Mouse (Mus musculus) testis, postnatal 10 days (tissue): ENCODE results near the gene Mb21d2.

Experiments used
- DNase-seq: peaks from one replicate; pipeline ENCODE4 v3.0.0; 2021; ENCODE audit warnings: low spot score

The Mb21d2 gene

DNA sequence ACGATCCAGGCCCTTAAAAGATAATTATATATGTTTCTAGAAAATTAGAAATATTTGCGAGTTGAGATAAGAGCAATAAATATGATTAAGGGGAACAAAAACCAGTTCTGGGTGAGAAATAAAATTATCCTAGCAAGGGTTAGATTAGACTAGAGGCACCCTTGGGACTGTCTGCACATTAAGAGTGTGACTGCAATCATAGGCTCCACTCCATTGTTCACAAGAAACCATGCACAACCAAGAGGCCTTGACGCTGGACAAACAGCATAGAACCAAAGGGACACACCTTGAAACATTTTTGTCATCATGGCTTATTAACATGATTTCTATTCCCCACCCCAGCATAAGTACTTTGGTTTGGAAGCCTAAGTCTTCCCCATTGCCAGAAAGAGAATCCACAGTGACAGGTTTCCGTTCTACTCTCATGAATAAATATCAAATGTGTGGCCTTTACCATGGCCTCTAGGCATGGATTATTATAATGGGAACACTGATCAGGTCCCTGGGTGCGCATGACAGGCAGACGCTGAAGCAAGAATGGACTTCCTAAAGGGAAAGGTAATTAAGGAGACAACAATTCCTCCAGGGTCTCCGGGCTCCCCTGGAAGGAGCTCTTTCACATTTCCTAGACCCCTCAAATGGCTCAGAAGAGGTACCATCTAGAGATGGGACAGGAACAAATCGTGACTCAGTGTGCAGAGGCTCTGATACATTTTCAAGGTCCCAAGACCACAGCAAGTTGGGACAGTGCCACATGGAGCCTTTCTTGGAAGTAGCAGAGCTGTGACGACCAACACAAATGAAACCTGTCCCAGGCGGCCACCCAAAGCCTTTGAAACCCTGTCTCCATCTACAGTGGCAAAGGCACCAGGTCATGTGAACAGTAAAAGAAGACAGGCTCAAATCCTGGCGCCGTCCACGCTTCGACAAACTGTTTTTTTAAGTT is 26.6 kb downstream of the Mb21d2 start:
- no peak for DNase-seq

DNA sequence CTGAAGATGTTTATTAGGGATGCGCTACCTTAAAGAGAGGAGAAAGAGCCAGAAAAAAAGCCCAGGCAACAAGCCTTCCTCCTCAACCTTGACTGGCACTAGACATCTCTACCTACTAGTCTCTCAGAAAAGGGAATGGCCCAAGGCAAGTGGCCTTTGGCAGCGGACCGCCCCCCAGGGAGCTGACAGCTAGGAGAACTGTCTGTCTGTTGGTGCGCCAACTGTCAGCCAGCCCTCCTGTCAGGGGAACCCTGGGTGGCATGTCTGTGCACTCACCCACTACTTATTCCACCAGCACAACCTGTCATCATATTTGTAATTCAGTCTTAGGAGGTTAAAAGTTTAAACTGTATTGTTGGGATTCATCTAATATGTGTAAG is 30.3 kb downstream of the Mb21d2 start:
- DNase-seq, result no peak

DNA sequence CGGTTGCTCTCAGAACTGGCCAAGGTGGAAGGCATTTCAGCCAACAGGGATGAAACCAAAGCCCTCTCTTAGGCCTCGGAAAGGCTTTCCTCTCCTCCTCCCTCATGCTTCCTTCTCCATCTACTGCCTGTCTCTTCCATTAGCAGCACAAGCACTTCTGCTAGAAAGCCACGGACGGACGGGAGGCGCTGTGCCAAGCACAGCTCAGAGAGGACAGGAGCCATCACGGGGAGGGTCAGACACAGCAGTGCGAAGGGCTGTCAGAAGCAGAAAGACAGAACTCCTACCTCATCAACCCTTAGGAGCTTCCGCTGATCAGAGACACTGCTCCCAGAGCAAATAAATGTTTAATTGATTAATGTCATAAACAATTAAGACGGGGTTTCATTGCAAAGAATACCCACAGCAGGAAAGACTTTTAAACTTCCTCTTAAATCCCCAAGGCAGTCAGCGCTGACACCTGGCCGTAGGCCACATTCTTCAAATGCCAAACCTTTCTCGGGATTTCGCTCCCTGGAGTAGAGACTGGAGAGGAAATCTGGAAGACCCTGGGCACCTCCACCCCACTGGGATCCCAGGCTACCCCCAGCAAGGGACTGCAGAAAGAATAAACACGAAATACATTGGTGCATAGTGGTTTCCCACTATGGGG is 30.8 kb downstream of the Mb21d2 start:
- DNase-seq, result no peak

DNA sequence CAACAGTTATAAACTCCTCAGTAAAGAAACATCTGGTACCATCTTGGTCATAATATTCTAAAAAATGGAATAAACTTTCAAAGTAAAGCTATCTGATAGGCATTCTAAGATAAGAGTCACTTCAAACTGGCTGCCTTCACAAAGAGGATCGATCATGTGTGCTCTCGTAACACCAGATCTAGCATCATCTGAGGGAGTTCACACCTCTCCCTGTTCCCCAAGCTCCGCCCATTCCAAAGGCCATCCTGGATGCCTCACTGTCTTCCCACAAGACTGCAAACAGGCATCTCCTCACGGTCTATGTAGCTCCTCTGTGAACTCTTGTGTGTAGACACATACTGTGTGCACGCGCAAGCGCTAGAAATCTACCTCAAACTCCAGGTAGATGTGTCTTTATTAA is 32.9 kb downstream of the Mb21d2 start:
- DNase-seq, result no peak

DNA sequence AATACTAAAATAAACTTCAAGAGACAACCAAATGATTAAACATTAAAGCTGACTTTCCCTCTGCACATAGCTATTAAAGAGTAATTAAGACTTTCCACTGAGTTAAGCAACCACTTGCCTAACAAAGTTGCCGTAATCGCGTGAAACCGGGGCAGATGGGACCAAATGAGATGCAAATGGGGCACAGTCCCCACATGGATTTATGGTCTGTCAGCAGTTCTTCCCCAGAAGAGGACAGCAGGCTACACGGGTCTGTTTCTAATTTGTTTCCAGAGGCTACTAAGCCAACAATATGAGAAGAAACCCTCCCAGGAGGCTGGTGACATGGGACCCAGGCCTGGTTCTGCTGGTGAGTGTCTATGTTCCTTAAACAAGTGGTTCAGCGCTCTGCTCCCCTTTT is 34.6 kb downstream of the Mb21d2 start:
- no peak for DNase-seq

DNA sequence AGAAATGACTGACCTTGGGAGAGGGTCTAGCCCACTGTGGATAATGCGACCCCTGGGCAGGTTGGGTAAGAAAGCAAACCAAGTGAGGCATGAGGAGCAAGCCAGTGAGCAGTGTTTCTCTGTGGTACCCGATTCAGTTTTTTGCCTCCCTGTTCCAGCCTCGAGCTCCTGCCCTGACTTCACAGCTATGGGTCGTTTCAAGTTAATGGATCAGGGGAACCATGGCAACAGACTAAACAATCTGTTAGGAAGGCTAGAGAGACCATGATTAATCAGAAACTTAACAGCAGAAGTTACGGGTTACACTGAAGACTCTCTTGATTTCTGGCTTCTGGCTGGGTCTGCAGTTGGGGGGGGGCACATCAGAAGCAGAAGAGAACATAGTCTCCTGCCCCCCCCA is 36.2 kb downstream of the Mb21d2 start:
- no peak for DNase-seq

DNA sequence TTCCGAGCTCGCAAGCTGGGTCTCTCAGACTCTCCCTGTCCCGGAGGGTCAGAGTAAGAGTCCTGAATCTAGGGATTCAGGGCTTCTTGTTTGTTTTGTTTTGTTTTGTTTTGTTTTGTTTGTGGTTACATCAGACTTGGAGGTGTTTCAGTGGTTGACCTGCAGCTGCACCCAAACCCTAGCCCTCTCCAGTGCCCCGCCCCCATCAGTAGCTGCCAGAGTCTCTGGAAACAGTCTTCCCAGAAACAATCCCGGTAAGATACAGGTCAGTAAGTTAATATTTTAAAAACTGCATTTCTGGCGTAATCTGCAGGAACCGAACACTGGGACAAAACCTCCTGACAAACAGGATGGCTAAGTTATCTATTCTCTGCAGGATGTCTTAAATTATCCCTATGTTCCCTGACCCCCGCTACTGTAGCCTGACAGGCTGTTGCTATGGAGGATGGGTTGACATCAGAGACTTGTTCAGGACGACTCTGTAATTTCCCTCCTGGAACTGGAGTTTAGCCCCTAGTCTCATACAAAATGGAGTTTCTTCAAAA is 43.2 kb downstream of the Mb21d2 start:
- no peak for DNase-seq

DNA sequence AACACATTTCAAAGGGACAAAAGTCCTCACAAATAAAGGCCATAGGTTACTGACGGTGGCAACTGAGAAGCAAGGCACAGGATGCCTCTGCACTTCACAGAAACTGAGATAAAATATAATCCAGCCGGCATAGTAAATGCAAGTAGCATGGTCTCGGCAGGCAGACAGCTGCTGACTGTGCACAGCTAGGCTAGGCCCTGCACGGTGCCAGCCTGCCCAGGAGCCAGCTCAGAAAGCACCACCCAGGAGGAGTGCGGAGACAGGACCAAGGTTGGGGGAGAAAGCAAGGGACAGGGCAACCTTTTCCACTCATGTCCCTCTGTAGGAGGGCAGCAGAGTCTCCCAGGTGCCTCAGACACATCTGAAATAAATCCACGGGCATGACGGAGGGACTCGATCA is 44.0 kb downstream of the Mb21d2 start:
- no peak for DNase-seq

DNA sequence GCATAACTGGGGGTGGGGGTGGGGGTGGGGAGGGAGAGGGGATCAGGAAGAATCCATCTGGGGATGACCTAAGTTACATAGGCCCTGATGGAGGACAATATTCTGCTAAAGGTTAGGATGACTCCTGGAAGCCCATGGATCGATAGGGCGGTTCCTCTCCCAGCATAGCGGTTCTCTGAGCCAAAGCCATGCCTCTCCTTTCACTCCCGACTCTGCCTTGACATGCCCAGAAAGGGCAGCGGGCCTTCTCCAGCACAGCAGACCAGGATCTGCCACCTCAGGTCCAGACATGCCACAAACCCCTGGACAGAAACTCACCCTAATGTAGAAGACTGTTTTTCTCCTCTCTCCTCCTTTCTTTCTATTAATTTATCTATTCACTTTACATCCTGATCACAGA is 44.8 kb downstream of the Mb21d2 start:
- DNase-seq, result no peak

DNA sequence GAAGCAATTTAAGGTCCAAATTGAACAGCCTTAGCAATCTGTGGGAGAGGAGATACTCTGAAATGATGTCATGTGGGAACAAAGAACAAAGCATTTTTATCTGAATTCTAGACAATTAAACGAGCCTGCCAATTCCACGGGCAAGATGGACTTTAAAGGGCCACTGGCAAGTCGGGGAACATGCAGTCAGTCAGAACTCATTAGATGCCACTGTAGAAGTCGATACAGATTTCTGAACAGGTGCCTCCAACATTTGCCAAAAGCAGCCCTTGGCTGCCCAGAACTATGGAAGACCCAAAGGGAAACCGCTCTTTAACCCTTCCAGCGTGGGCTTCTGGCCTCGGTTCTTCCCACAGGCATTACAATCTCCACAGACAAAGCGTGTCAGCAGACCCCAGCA is 45.8 kb downstream of the Mb21d2 start:
- no peak for DNase-seq

DNA sequence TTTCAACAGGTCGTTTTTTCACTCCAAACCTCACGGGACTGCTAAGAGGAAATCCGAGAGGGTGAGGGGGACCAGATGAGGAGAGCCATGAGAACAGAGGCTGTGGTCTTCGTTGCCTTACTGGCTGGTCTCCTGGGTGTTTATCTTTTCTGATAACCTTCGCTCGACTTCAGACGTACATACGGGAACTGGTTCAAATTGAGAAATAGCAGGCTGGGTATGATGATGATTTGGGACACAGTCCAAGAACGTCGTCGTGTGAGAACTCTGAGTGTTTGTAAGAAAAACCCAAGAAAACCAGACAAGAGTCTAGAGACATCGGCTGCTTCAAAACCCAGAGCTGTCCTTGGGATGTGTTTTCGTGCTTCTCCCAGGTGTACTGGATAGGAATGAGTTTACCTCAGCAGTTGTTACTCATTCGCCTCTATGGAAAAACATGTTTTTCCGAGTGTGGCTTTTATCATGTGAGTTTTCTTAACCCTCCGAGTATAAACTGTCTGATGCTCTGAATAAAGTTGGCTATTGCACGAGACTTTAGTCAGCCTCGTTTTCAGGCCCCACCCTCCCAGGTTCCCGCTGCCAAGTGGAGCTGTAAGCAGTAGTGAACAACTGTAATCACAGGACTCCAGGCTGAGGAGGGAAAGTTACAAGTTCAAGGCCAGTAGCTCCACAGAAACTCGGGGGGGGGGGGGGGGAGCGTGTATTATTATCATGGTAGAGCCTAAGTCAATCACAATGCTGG is 46.6 kb downstream of the Mb21d2 start:
- DNase-seq, result no peak

DNA sequence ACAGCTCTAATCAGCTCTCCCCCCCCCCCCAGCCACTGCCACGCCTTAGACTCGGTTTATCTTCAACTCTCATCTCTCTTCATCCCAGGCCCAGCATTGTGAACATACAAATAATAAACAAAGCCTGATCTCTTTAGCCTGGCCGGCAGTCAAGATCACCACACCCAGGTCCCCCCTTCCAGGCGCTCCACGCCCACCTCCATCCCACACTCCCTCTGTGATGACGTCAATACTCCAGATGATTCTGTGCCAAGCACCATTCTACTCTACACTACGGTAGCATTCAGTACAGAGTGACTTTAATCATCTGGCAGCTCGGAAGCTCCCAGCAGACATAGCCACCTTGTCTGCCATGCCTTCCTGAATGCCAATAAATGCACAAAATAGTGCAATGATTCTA is 47.7 kb downstream of the Mb21d2 start:
- no peak for DNase-seq

DNA sequence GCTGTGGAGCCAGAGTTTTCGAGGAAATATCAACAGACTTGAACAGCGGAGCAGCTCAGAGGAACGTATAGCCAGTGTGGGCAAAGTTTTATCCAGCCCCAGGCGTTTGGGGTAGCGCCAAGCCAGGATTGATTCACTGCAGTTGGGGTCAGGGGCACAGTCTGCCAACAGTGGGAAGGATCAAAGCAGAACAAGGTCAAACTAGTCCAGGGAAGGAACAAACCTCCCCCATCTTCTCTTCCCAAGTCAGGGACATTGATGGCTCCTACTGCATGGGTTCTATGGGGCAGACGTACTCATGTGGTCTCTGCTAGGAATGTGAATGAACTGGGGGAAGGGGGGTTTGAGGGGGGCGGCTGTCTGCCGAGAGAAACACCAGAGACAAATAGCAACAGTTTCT is 48.7 kb downstream of the Mb21d2 start:
- peak; percentile 61 for DNase-seq

DNA sequence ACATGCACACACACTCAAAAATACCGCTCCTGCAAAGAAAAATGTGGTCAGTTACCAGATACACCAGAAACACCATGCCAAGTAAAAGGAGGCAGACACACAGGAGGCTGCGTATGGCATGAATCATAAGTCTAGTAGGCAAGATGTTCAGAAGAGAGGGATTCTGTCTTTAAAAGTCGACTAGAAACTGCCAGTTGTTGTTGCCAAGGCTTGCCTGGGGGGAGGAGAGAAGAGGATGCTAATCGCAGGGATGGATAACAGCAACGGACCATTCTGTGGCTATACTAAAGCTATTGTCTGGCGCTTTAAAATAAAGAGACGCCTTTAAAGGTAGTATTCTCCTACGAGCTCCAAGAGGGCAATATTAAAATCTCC is 49.2 kb downstream of the Mb21d2 start:
- no peak for DNase-seq

DNA sequence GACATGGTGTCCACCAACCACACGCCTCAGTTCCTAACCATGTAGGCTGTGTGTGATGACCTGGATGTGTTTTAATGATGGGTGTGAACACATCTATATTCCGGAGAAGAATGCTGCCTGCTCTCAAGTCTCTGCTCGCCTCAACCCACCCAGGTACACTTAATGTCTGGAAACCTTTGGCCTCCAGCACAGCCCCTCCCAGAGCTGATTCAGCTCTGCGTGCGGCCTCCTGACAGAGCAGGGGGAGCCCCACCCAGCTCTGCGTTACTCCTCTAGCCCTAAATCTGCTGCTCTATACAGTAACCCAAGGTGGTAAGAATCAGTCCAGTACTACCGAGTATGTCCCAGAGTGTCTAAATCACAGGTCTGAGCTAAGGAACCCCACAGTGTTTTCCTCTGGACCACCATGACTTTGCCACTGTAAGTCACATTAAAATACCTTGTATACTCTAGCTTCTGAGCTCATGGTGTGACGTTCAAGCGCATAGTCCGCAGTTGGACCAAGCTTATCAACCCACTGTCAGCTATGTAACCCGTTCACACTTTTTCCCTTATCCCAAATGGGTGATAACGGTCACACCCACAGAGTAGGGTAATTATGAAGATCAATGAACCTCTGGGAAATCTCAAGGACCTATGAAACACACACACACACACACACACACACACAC is 49.7 kb downstream of the Mb21d2 start:
- no peak for DNase-seq

DNA sequence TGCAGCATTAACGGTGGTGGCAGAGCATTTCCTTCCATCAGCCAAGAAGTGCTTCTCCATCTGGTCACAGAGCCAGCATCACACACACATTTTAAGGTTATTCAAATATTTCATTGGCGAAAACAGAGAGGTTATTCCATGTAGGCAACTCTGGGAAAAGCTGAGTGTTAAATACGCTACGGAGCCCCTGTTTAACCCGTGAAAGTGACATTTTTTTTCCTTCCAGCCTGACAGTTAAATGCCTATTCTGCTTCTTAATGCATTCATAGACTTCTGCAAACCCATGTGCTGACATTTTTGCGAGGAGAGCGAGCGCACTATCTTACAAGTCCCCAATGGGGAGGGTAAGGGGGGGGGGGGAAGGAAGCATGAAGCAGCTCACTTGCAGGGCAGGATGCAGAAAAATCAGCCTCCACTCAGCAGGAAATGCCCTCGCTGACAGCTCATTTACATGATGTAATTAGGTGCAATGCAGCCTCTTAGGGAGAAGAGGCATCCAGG is 52.3 kb downstream of the Mb21d2 start:
- no peak for DNase-seq

DNA sequence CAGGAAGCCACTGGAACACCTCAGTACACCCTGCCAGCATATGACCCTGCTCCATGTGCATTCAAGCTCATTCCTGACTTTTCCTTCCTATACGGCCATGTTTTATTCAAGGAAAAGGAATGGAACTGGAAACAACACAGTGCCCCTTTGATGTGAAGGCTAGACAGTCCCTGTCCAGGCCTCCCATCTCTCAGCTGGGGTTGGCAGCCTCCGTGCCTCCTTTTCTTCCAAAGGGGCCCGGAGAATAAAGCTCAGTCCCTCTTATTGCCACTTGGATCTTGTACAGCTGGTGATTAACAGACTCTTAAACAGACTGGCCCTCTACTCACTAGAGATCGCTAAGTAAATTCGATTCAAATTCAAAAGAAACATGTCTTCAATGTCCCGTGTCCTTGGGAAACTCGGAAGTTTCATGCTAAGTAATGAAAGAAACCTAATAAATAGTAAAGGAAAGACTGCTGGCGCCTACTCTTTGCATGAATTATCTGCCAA is 56.0 kb downstream of the Mb21d2 start:
- DNase-seq, result no peak

DNA sequence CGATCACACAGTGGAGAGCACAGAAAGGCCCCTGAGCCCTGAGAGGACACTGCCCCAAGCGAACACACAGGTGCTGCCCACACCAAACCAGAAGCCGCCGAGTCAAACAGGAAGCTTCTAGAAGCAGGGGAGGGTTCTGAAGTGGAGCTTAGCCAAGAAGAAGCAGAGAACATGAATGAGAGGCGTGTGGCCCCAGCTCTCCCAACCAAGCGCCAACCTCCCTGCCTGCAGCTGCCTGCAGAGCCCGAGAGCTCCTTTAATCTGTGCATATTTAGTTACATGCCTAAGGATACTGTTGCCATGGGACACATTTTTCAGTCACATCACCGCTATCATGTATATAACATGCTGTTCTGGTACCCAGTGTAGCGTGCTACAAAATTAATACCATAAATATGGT is 58.6 kb downstream of the Mb21d2 start:
- peak; percentile 51 for DNase-seq

DNA sequence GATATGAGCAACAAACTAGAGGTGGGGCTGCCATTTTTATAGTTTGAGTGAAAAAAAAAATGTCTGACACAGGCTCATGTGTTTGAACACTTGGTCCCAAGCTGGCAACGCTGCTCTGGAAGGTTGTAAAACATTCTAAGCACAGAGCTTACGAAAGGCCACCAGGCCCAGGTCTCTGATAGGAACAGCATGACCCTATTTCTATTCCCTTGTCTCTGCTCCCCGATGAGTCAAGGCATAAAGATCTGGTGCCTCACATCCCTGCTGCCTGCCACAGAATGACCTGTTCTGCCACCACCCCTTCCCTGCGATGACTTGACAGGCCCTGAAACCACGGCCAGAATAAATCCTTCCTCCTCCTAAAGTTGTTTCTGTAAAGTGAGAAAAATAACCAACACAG is 59.0 kb downstream of the Mb21d2 start:
- DNase-seq, result no peak

DNA sequence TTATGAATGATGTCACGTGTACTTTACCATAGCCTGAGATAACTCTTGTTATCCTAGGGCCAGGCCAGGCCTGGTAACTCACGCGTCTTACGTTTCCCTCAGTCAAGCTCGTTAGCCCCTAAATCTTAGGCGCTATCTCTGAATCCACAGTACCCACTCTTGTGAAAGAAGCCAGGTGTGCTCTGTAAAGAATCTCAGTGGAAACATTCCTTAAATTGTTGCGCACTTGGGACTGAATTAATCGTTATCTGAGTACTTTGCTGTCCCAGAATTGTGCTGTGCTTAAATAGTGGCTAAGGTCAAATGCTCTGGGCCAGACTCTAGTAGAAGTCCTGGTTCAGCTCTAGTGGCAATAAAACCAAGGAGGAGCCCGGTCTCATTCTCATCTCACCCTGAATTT is 60.6 kb downstream of the Mb21d2 start:
- no peak for DNase-seq

DNA sequence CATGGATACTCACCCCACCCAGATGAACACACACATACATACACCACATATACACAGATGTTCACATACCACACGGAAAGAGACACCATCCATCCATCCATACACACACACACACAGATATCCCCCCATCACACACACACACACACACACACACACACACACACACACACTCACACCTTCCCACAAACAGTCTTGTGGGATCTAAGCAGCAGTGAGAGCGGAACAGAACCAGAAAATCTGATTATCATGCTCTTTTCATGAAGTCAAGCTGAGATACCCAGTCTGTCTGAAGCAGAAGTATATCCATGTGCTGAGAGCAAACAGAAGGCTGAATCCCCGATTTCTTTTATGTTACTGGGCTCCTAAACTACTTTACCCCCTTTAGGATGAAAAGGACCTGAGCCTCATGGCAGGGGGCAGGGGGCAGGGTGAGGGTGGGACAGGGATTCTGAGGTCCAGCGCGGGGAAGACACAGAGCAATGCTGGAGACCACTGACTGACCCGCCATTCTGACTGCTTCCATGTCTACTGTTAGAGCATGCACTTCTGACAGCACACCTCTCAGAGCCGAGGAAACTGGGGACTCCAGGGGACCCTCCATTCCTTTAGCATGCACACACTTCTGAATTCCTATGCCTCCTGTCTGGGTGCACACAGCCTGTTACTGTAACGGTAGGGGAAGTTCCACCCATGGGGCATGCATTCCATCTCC is 62.7 kb downstream of the Mb21d2 start:
- no peak for DNase-seq
